Mouse (Mus musculus): ENCODE measurements at regions not wholly inside any gene's neighbourhood (a gene's known extent, or its start where the extent isn't known, plus 50 kb on each side); places are given as distances from the start of the nearest gene placed in this dataset.

DNA sequence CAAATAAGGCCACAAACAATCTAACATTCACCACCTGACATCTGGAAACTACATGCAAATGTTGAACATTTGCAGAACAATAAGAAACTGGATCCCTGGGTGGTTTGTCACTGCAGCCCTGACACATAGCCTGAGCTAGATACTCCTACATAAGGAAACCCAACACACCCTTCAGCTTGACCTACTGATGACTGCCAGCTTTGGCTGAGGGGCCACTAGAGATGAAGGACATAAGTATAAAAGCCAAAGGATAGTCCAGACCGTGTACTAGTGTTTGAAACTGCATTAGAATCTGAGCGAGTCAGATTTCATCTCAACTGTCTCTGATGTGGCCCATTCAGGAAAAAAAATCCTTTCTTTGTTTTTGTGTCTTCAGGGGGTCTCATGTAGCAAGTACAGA lies 355.1 kb downstream of the 1700129C05Rik start:
- TF ChIP-seq CTCF (IDR thresholded peaks at IDR 0.05; ENCODE audit: extremely low read depth, insufficient read depth, insufficient read length, insufficient replicate concordance), result no peak
- TF ChIP-seq POLR2A (IDR thresholded peaks at IDR 0.05; ENCODE audit: low read depth, low read length), result no peak

Data from spleen, adult 2 months (tissue).